Mouse (Mus musculus): ENCODE data around the gene Utrn. TPM values are rescaled to one million over a fixed set of nuclear protein-coding genes. Genes with fewer than 3 reads are reported as not detected.

Gene Utrn
- polyA plus RNA-seq, 1 experiment from 2014 or later, result 23.6 TPM

DNA sequence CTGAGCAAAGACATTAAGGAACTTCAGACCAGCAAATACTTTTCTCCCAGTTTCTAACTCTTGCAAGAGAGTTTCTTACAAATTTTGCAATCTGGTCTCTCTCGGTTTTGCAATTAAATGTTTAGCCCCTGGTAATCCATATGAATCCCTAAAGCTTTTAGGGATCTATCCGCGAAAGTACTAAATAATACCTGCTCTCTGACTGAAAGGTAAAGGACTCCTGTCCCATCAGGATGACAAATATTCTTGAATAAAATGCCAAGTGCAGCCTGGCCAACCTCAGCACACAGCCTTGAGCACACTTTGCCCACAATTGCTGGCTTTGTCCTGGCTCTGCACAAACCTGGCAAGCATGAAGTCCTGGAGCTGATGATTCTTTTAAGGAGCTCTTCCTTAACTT, 41.9 kb downstream of the Utrn start:
- Histone ChIP-seq H3K4me2 (replicated peaks) (no peak overlapping the region), H3K27ac (no peak overlapping the region), H3K9ac (replicated peaks) (no peak overlapping the region), H3K36me3 (no peaks in the 10 kb centered on the region), H3K4me3 (replicated peaks) (no peak overlapping the region), H3K9me3 (no peaks in the 10 kb centered on the region), H3K27me3 (no peaks in the 10 kb centered on the region), H3K4me1 (replicated peaks) (no peaks in the 10 kb centered on the region)
- 79% methylated on average over 3 of the region's 3 CpGs for WGBS
- no peak for ATAC-seq

DNA sequence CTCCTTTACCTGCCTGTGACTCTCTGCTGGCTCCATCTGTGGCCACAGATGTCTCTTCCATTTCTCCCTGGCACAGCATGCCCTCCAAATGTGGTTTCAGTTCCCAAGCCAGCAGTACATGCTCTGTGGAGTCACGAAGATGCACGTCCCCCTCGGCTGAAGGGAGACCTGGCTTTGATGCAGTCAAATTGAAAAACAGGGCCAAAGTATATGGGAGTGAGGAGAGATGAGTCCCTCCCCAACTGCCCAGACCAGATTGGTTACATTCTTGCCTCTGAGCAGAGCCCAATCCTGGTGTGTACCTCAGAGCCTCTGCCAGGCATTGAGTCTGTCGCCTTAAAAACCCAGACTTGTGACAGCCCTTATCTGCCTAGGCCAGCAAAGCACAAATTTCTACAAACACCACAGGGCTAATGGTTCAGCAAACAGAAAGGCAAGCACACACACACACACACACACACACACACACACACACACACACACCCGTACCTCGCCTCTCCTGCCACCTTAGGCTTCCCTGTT, 42.3 kb downstream of the Utrn start:
- H3K4me2 ChIP-seq (replicated peaks), result no peak overlapping the region
- no peak for ATAC-seq
- H3K4me3 ChIP-seq (replicated peaks), result no peak overlapping the region
- no peak overlapping the region for H3K27ac ChIP-seq
- no peak overlapping the region for H3K9ac ChIP-seq (replicated peaks)
- 83% methylated on average over 6 of the region's 6 CpGs for WGBS
- H3K36me3 ChIP-seq, result no peaks in the 10 kb centered on the region
- H3K9me3 ChIP-seq, result no peaks in the 10 kb centered on the region
- H3K27me3 ChIP-seq, result no peaks in the 10 kb centered on the region
- H3K4me1 ChIP-seq (replicated peaks), result no peaks in the 10 kb centered on the region

DNA sequence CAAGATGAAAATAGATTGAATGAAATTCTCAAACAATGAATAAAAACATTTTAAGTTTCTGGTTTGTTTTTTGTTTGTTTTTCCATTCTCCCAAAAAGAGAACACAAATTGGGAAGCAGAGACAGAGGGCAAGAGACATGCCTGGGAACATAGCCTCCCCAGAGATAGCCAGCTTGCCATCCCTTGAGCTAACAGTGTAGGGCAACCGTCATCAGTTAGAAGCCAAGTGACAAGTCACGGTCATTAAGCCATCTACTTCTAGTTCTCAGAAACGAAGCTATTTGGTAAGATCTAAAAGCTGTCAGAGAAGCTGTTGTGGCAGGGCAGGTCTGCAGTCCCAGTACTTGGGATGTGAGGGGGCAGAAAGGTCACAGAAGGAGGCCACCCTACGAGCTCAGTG, 44.8 kb downstream of the Utrn start:
- Histone ChIP-seq H3K9ac (replicated peaks) (no peak overlapping the region), H3K36me3 (no peaks in the 10 kb centered on the region), H3K4me1 (replicated peaks) (no peaks in the 10 kb centered on the region), H3K4me2 (replicated peaks) (no peak overlapping the region), H3K4me3 (replicated peaks) (no peak overlapping the region), H3K27me3 (no peaks in the 10 kb centered on the region), H3K27ac (no peak overlapping the region), H3K9me3 (no peaks in the 10 kb centered on the region)
- no peak for ATAC-seq
- 58% methylated on average over 4 of the region's 4 CpGs for WGBS

DNA sequence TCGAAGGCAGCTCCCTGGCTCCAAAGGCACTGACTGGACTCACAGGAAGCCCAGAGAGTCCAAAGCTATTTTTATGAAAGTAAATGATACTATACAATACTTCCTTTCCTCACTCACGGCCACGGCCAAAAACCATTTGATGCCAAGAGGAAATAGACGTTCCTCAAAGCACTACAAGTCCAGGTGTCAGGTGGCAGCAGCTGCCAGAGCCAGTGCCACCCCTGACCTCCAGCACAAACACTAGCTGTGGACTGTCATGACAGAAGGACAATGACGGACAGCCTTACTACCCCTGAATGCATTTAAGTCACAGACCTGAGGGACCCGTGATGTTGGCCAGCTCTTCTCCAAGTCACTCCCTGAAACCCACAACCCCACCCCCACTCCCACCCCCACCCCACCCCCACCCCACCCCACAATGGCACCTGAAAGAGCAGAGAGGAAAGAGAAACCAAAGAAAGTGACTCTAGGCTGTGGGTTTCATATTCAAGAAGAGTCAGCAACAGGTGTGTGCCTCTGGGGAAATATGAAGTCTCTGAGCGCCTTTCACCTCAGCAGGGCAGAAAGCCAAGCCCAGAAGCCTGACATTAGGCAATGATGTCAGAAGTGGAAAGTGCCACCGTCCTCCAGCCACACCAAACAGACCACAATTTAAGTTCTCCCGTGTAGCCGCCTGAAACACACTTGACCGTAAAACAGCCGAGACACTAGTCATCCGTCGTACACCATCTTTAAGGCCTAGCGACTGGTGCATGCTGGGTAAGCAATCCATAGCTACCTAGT, 45.5 kb downstream of the Utrn start:
- Histone ChIP-seq H3K4me1 (replicated peaks) (no peaks in the 10 kb centered on the region), H3K9me3 (no peaks in the 10 kb centered on the region), H3K27ac (no peak overlapping the region), H3K9ac (replicated peaks) (no peak overlapping the region), H3K4me3 (replicated peaks) (no peak overlapping the region), H3K4me2 (replicated peaks) (no peak overlapping the region), H3K36me3 (no peaks in the 10 kb centered on the region), H3K27me3 (no peaks in the 10 kb centered on the region)
- 94% methylated on average over 15 of the region's 15 CpGs for WGBS
- ATAC-seq, result no peak

DNA sequence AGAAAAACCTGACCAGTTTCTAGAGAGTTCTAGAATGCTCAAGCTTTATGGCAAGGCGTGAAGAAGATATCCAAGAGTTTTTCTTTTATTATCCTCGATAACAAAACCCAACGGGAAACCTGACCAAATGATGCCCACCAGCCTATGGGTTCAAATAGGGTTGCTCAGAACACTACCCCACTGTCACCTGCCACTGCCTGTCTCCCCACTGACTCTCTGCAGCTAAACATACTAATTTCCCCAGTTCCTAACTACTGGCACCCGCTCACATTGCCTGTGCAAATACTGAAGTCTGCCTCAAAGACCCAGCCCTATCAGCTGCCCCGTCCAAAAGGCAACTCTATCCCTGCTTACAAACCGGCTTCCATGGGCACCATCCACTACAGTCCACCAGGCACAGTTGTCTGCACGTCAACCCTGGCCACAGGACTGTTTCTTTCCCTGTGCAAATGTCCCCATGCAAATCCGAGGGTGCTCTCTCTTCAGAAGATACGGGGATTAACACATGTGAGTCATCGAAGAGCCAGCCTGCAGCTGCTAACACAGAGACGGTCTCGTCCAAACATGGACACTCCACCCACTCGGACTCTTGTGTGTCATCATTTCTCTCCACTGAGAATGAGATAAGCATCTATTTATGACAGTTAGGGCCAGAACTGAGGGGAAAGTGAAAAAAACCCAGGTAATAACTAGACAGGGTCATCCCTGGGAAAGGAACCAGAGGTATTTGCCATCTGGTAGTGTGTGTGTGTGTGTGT, 48.0 kb downstream of the Utrn start:
- no peaks in the 10 kb centered on the region for H3K36me3 ChIP-seq
- H3K4me3 ChIP-seq (replicated peaks), result no peak overlapping the region
- H3K9me3 ChIP-seq, result no peaks in the 10 kb centered on the region
- ATAC-seq, result no peak
- H3K4me2 ChIP-seq (replicated peaks), result no peak overlapping the region
- no peaks in the 10 kb centered on the region for H3K4me1 ChIP-seq (replicated peaks)
- no peak overlapping the region for H3K27ac ChIP-seq
- no peaks in the 10 kb centered on the region for H3K27me3 ChIP-seq
- no peak overlapping the region for H3K9ac ChIP-seq (replicated peaks)
- WGBS, result 89% methylated on average over 13 of the region's 13 CpGs

DNA sequence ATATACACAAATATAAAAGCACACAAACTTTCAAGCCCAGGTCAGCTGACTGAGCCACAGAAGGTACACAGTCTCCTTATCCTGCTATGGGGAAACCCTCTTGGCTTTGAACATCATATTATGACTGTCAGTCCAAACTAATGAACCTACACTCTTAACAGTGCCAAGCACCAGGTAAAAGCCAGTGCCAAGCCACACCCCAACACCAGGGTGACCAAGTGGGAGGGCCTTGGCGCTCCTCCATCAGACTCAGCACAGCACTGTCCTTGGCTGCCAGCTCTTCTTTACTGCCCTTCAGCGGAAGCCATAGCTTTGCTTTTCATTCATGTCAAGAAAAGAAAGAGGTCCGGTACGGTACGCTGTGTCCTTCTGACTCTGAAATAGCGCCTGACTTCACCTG, 51.8 kb downstream of the Utrn start:
- 0 out of 2 replicates have a peak, but pooled peaks have one; percentile 50 for ATAC-seq
- 89% methylated on average over 6 of the region's 6 CpGs for WGBS
- H3K9ac ChIP-seq (replicated peaks), result no peak overlapping the region

DNA sequence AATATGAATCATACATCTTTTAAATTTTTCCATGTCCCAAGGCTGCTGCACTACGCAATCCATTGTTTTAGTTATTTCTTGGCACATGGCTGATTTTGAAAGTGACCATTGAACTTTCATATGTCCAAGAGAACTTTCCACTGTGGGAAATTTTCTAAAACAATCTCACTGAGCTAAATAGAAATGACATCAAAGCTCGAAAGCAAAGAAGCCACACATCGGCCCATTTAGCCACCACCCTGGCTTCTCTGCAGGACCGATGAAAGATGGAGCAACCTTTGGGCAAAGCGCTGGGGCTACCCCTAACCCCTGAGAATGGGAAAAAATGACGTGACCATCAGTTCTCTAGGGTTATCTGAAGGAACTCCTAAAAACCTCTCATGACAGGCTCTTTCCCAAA, 52.6 kb downstream of the Utrn start:
- Histone ChIP-seq H3K27me3 (no peaks in the 10 kb centered on the region), H3K36me3 (no peaks in the 10 kb centered on the region), H3K4me2 (replicated peaks) (no peak overlapping the region), H3K4me3 (replicated peaks) (no peak overlapping the region), H3K4me1 (replicated peaks) (no peaks in the 10 kb centered on the region), H3K9ac (replicated peaks) (no peak overlapping the region), H3K27ac (no peak overlapping the region), H3K9me3 (no peaks in the 10 kb centered on the region)
- no peak for ATAC-seq
- WGBS, result 84% methylated on average over 6 of the region's 6 CpGs

More for the DNA sequence above, 51.8 kb downstream of the Utrn start:
- no peak overlapping the region for H3K4me3 ChIP-seq (replicated peaks)
- H3K4me1 ChIP-seq (replicated peaks), result no peaks in the 10 kb centered on the region
- H3K27me3 ChIP-seq, result no peaks in the 10 kb centered on the region
- no peak overlapping the region for H3K4me2 ChIP-seq (replicated peaks)
- no peaks in the 10 kb centered on the region for H3K9me3 ChIP-seq
- H3K36me3 ChIP-seq, result no peaks in the 10 kb centered on the region
- no peak overlapping the region for H3K27ac ChIP-seq

DNA sequence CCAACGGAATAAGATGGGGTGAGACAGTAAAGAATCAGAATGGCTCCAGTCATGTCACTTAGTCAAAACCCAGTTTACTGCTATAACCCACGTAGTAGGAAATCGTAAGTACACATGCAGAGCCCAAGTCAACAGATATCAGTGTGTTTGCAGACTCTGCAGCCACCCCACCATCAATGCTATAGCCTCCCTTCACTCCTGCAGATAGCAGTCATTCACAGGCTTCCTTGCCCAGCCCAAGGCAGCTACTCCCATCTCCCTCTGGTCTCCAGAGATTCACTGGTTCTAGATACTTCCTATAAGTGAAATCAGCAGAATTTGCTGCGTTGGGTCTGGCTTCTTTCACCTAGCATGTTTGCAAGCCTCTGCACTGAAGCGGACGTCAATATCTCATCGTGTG, 54.8 kb downstream of the Utrn start:
- WGBS, result 89% methylated on average over 7 of the region's 7 CpGs
- Histone ChIP-seq H3K9ac (replicated peaks) (no peak overlapping the region), H3K4me3 (replicated peaks) (no peak overlapping the region), H3K4me2 (replicated peaks) (no peak overlapping the region), H3K27me3 (no peaks in the 10 kb centered on the region), H3K27ac (no peak overlapping the region), H3K9me3 (no peaks in the 10 kb centered on the region), H3K4me1 (replicated peaks) (no peaks in the 10 kb centered on the region), H3K36me3 (no peaks in the 10 kb centered on the region)
- ATAC-seq, result no peak

DNA sequence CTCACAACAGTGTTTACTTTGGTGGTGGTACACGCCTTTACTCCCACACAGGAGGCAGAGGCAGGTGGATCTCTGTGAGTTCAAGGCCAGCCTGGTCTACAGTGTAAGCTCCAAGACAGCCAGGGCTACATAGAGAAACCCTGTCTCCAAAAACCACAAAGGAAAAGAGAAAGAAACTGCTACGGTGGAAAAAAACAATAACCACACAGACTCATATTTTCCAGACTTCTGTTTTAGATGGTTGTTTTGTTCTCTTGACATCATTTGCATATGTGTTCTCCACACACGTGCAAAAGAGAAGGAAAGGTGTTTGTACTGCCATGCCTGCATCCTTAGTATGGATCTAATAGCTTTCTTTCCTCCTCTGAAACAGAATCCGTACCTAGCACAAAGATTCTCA, 55.3 kb downstream of the Utrn start:
- Histone ChIP-seq H3K9ac (replicated peaks) (no peak overlapping the region), H3K27me3 (no peaks in the 10 kb centered on the region), H3K4me3 (replicated peaks) (no peak overlapping the region), H3K36me3 (no peaks in the 10 kb centered on the region), H3K27ac (no peak overlapping the region), H3K9me3 (no peaks in the 10 kb centered on the region), H3K4me2 (replicated peaks) (no peak overlapping the region), H3K4me1 (replicated peaks) (no peaks in the 10 kb centered on the region)
- 83% methylated on average over 4 of the region's 4 CpGs for WGBS
- no peak for ATAC-seq

DNA sequence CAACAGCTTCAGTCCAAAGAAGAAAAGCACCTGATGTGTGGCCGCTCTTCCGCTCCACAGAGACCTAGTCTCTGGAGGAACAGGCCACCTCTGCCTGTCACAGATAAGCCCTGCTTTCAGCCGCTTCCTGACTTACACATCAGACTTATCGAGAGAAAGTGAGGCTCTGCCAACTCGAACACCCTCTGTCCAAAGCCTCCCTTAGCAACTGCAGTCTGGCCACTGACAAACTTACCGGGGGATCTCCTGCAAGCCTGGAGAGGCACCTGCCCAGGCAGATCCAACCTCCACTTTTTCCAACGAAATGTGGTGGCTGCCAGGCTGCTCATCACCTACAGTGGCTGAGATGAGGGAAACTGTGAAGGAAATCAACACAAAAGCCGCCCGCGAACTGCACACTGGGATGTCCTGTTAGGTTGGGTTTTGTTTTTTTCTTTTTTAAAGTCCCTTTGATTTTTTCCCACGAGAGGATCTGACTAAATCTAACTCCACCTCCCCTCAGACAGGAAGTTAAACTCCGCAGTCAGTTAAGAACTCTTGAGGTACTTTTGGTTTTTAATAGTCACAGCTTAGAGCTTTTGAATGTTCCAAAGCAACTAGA, 55.9 kb downstream of the Utrn start:
- Histone ChIP-seq H3K27ac (no peak overlapping the region), H3K4me3 (replicated peaks) (no peak overlapping the region), H3K9me3 (no peaks in the 10 kb centered on the region), H3K27me3 (no peaks in the 10 kb centered on the region), H3K4me1 (replicated peaks) (no peaks in the 10 kb centered on the region), H3K36me3 (no peaks in the 10 kb centered on the region), H3K9ac (replicated peaks) (no peak overlapping the region), H3K4me2 (replicated peaks) (no peak overlapping the region)
- WGBS, result 77% methylated on average over 12 of the region's 12 CpGs
- ATAC-seq, result no peak

DNA sequence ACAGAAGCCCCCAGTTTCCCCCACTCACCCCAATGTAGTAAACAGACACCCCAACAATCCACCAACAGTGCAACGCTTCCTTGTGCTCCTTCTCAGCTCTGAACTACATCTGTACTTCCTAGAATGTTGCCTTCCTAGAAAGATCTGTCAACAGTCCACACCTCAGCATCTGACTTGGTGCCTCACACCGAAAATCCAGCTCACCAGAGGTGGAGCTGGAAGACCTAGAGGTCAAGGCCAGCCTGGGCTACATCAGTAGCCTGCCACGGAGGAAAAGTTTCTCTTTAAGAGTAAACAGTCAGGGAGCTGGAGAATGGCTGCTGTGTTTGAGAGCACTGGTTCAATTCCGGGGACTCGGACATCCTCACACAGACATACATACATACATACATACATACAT, 56.5 kb downstream of the Utrn start:
- WGBS, result 84% methylated on average over 5 of the region's 5 CpGs
- Histone ChIP-seq H3K9me3 (no peaks in the 10 kb centered on the region), H3K4me2 (replicated peaks) (no peak overlapping the region), H3K4me3 (replicated peaks) (no peak overlapping the region), H3K27ac (no peak overlapping the region), H3K4me1 (replicated peaks) (no peaks in the 10 kb centered on the region), H3K36me3 (no peaks in the 10 kb centered on the region), H3K27me3 (no peaks in the 10 kb centered on the region), H3K9ac (replicated peaks) (no peak overlapping the region)
- no peak for ATAC-seq

DNA sequence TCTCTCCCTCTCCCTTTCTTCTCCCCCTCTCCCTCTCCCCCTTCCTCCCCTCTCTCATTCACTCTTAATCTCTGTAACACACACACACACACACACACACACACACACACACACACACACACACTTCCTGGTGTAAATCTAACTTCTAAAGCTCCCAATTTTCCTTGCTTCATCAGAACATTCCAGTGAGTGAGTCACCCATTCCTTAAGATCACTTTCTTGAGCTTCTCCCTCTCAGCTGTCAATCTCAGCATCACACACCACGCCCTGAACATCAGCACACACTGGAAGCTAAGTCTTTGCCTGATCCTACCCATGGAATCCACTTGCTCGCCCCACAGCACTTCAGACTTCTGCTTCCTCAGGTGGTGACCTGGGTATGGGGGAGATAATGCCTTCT, 58.3 kb downstream of the Utrn start:
- Histone ChIP-seq H3K4me3 (replicated peaks) (no peak overlapping the region), H3K4me1 (replicated peaks) (0 out of 2 replicates have a peak, but pooled peaks cover 2% of the 10 kb centered on the region), H3K27me3 (no peaks in the 10 kb centered on the region), H3K36me3 (no peaks in the 10 kb centered on the region), H3K4me2 (replicated peaks) (no peak overlapping the region), H3K9ac (replicated peaks) (no peak overlapping the region), H3K9me3 (no peaks in the 10 kb centered on the region), H3K27ac (no peak overlapping the region)
- WGBS, result 84% methylated on average over 2 of the region's 2 CpGs
- ATAC-seq, result no peak

Data from midbrain, embryonic 13.5 days (tissue).